9 mouse cellular contexts compared by ENCODE assay signal in the genomic region with DNA sequence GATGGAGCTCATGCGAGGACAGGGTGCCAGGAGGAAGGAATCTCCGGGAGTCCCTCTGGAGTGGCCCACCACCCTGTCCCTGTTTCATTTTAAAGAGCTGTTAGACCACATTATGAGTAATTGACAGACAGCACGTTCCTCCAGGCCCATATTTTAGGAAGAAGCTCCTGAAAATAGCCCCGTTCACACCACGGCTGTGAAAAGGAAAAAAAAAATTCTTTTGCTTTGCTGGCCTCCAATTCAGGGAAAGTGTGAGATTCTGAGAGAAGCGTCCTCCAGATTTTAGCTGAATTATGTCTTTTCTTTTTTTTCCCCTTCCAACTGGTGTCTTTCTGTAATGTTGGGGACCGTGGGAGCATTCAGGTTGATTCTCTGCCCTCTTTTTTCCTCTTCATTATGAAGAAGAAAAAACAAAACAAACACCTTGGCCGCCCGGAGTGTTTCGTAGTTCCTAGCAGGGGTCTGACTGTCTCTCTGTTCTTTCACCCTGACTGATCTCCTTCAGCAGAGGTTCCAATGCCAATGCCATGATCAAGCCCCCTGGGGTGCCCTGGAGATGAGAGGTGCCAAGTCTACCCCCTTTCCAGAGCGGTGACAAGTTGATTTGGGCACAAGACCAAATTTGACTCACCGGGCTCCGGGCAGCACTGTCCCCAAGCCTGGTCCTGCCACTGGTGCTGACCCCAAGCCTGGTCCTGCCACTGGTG.
DNase-seq lines count a peak whose midpoint lies in the region; ATAC-seq and TF ChIP-seq lines count a peak whose summit lies in the region.
"Had no signal": no experiment of that assay in that cellular context is flagged by ENCODE, and none has a peak within 500 bp of the region (broad histone marks: within the 10 kb centered on the region; RNA-seq: fewer than 3 reads in every experiment).

No protein-coding gene starts in this region.

- WGBS in heart, postnatal 0 days = 65% methylated on average over 13 of the region's 13 CpGs
- 75% methylated on average over 13 of the region's 13 CpGs for WGBS in intestine, embryonic 16.5 days

- H3K36me3 ChIP-seq in heart, postnatal 0 days (replicated peaks; ENCODE audit: control insufficient read depth, insufficient read depth, low read length) = no peaks in the 10 kb centered on the region
- H3K36me3 ChIP-seq in intestine, embryonic 16.5 days (ENCODE audit: control insufficient read depth, insufficient read depth, low read length) = no peaks in the 10 kb centered on the region
- H3K36me3 ChIP-seq: limb, embryonic 12.5 days had no signal

- H3K4me3 ChIP-seq in heart, postnatal 0 days (ENCODE audit: low read depth, low read length) = no peak overlapping the region
- no peak overlapping the region for H3K4me3 ChIP-seq in intestine, embryonic 16.5 days (ENCODE audit: low read length)
- H3K4me3 ChIP-seq: limb, embryonic 12.5 days had no signal

- H3K4me1 ChIP-seq in heart, postnatal 0 days (ENCODE audit: control insufficient read depth, insufficient read depth) = peaks cover 23% of the 10 kb centered on the region; the same call in 1 of the 2 replicates
- H3K4me1 ChIP-seq in intestine, embryonic 16.5 days (ENCODE audit: control insufficient read depth, insufficient read depth, low read length) = peaks cover 20% of the 10 kb centered on the region

- no peak for ATAC-seq in heart, postnatal 0 days (ENCODE audit: insufficient read depth, low read depth)
- 0 out of 2 replicates have a peak, but pooled peaks have one; percentile 11 for ATAC-seq in intestine, embryonic 16.5 days

- no peaks in the 10 kb centered on the region for H3K9me3 ChIP-seq in heart, postnatal 0 days (replicated peaks; ENCODE audit: control insufficient read depth, low read length)
- H3K9me3 ChIP-seq in intestine, embryonic 16.5 days (ENCODE audit: control insufficient read depth, low read length) = no peaks in the 10 kb centered on the region
- H3K9me3 ChIP-seq: limb, embryonic 12.5 days had no signal

- no peak overlapping the region for H3K27ac ChIP-seq in heart, postnatal 0 days (ENCODE audit: low read depth)
- peak overlapping the region; percentile 40 for H3K27ac ChIP-seq in intestine, embryonic 16.5 days (ENCODE audit: low read length)

- no peak for TF ChIP-seq CTCF in heart, postnatal 0 days (IDR thresholded peaks at IDR 0.05; ENCODE audit: low read depth)

- H3K4me2 ChIP-seq in heart, postnatal 0 days (ENCODE audit: low read depth, low read length) = no peak overlapping the region
- no peak overlapping the region for H3K4me2 ChIP-seq in intestine, embryonic 16.5 days (ENCODE audit: low read depth, low read length)
- H3K4me2 ChIP-seq: limb, embryonic 12.5 days had no signal

- TF ChIP-seq EP300 in heart, postnatal 0 days (IDR thresholded peaks at IDR 0.05; ENCODE audit: low read depth) = no peak

- DNase-seq in heart, postnatal 0 days (ENCODE audit: low spot score) = peak; percentile 39
- no peak for DNase-seq in heart, postnatal 4 days
- peak; percentile 56 for DNase-seq in right cerebral cortex, adult 18-20 months
- DNase-seq in right cerebral cortex, postnatal 14 days = no peak
- no peak for DNase-seq in B cell, adult 2 months
- no peak for DNase-seq in thymus, postnatal 0 days (ENCODE audit: low spot score)
- DNase-seq: thymus, postnatal 36 days had no signal

- H3K27me3 ChIP-seq in heart, postnatal 0 days (ENCODE audit: control insufficient read depth, insufficient read depth, low read length) = no peaks in the 10 kb centered on the region
- H3K27me3 ChIP-seq in intestine, embryonic 16.5 days (replicated peaks; ENCODE audit: control insufficient read depth, insufficient read depth, low read length) = no peaks in the 10 kb centered on the region
- H3K27me3 ChIP-seq: limb, embryonic 12.5 days had no signal

- H3K9ac ChIP-seq in heart, postnatal 0 days (replicated peaks; ENCODE audit: low read depth, low read length) = no peak overlapping the region
- H3K9ac ChIP-seq in intestine, embryonic 16.5 days (ENCODE audit: low read depth, low read length) = no peak overlapping the region
- H3K9ac ChIP-seq: limb, embryonic 12.5 days had no signal

Comparison
In these comparisons a context has a peak if more than half of its experiments do, and no peak if none do; other contexts are left out.
1. DNase-seq: peak in heart, postnatal 0 days (single experiment) and right cerebral cortex, adult 18-20 months (single experiment); none in heart, postnatal 4 days (single experiment), right cerebral cortex, postnatal 14 days (single experiment), B cell, adult 2 months (0 of 2) and thymus, postnatal 0 days (single experiment).